Mouse (Mus musculus) lung, adult 2 months (tissue): ENCODE measurements around the gene Sqstm1.

Experiments used
- CTCF ChIP-seq: fragments of 200-500 bp; IDR thresholded peaks from 2 replicates; pipeline ENCODE4 v1.5.1; 2011; ENCODE audit warnings: mild to moderate bottlenecking, low read length, control low read depth; ENCODE audit not compliant: insufficient read depth
- POLR2A ChIP-seq: fragments of 200-500 bp; IDR thresholded peaks from 2 replicates; pipeline ENCODE4 v1.6.1; 2011; ENCODE audit warnings: low read depth, mild to moderate bottlenecking, control low read depth, low read length, borderline replicate concordance; ENCODE audit errors: extremely low read depth

DNA sequence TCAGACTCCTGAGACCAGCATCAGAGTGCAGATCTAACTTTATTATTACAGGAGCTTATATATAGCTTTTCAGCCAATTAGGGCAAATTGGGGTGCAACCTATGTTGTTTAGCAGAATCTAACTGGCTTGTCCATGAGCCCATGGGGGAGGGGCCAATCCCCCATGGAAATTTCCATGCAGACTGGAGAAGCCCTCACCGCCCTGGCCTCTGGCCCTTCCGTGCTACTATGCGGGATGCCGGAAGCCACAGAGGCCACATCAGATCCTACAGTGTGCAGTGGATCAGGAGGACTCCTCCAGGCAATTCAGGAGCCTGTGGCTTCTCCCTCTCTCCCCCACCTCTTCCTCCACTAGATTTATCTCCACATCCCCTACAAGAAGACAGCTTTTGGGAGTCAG, 7.2 kb upstream of the Sqstm1 start:
- TF ChIP-seq CTCF = no peak
- no peak for TF ChIP-seq POLR2A
